Mouse (Mus musculus) heart, adult 9 months (tissue): ENCODE results near the gene Phf21a.

Experiments used
- DNase-seq, 2 experiments: peaks; one replicate each; pipeline ENCODE4 v3.0.0; 2022; ENCODE audit warnings: low spot score in 2 of 2

Gene Phf21a

GRCm38 (mm10) chr2:92296402-92296801 is 203.5 kb downstream of the Phf21a start:
- peak; percentile 62 to 78 for DNase-seq

DNA sequence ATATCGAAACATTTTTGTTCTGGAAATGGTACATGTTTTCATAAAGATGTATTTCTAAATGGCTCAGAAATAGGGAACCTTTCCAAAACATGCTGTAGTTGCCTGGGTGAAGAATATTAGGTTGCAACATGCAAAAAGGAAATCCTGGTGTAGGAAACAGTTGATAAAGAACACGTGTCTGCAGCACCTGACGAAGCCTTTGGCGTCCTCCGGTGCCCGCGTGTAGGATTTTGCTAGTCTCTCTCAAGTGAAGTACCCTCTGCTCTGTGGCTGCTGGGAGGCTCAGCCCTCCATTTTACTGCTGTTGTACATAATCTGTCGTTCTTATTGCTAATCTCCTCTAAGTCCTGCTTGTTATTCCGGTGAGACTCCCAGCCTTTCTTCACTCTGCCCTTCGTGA is 207.0 kb downstream of the Phf21a start:
- no peak for DNase-seq

DNA sequence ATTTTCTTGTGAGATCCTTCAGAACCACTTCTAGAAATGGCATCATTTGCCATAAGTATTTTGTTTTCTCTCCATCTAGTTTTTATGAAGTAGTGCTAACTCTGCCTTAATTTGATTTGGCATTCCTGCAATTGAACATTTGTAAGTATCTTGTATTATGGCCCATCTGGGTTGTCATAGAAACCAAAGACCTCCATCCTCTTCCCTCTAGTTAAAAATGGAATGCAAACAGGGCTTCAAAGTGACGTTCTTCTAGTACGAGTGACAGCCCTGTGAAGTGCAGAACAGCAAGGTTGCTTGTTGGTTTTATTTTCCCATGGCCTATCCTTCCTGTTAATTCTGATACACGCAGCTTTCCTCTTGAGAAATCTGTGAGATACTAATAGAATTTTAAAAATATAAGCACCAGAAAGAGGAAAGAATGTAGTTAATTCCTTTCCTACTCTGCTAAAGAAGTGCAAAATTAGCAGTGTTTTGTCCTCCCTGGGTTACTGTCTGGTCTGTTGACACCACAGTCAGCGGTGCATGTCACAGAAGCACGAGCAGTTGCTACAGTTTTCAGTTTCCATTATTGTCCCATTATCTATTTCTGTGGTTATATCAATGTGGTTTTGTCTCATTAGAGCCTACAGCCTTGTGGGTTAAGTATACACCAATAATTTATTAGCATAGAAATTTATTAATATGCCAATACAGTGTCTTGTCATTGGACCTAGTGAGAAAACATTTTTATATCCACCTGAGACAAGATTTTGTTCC is 209.1 kb downstream of the Phf21a start:
- DNase-seq, result no peak

- peak; percentile 13 to 15 for DNase-seq
Measured at GRCm38 (mm10) chr2:92312542-92312941, 219.6 kb downstream of the Phf21a start.

GRCm38 (mm10) chr2:92314031-92314430 is 221.1 kb downstream of the Phf21a start:
- DNase-seq, result no peak

- no peak for DNase-seq
Measured at GRCm38 (mm10) chr2:92316652-92317051, 223.7 kb downstream of the Phf21a start.

DNA sequence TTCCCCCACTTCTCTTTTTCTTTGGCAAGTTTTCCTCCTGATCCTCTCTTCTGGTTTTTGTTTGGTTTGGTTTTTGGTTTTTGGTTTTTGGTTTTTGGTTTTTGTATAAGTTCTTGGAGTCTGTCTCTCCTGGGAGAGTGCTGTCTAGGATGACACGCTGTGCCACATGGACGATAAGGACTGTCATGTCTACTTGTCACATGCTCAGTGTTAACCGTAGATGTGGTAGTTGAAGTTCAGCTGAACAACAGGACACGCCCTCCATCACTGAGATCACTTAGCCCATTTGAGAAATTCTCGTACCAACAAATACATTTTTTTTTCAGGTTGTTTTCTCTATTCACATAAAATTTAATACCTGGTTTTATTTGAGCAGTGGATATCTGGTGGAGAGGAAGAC is 224.3 kb downstream of the Phf21a start:
- no peak for DNase-seq

DNA sequence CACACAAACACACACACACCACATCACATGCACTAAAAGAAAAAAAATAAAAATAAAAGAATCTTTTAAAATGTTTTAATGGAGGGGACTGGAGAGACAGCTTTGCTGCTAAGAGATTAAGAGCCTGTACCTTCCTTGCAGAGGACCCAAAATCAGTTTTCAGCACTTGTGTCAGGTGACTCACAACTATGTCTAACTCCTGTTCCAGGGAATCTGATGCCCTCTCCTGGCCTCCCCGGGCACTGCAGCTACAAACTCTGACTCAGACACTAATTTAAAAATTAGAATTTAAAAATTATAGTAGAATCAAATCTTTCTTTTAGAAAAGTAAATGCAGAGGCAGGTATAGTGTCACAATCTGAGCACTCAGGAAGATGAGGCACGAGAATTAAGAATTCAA is 229.8 kb downstream of the Phf21a start:
- DNase-seq, result no peak

- no peak for DNase-seq
Measured at GRCm38 (mm10) chr2:92325676-92326075, 232.8 kb downstream of the Phf21a start.

GRCm38 (mm10) chr2:92326221-92326620 is 233.3 kb downstream of the Phf21a start:
- DNase-seq, result no peak

GRCm38 (mm10) chr2:92327601-92328000 is 234.7 kb downstream of the Phf21a start:
- DNase-seq, result no peak

DNA sequence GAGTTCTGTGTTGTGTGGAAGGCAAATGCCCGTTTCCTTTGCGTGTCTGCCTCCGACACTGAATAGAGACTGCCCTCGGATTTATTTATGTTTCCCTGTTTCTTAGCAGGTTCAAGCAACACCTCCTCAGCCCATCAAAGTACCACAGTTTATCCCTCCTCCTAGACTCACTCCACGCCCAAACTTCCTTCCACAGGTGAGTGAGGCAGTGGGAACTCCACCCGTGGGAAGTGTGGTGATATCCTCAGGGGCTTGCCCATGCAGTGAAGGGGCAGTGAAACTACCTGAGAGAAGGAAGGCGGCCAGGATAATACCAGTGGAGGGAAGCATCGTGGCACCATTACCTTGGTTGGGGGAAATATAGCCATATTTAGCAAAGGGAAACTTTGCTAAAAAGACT is 235.3 kb downstream of the Phf21a start:
- no peak for DNase-seq

DNA sequence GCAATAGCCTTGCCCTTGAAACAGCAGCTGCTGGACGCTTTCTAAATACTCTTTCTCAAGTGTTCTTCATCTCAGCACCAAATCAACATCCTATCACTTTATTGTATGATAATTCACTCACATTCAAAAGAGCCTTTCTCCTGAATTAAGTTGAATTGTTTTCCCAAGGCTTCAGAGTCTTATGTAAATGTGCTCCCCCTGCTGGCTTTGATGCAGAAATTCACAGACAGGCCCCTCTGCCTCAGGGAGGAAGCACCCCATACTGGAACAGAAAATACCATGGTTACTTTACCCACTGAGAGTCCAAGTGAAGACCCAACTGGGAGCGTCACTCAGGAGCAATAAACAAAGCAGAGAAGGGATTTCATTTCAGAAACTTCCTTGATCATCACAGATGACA is 237.9 kb downstream of the Phf21a start:
- DNase-seq, result no peak

GRCm38 (mm10) chr2:92331410-92331809 is 238.5 kb downstream of the Phf21a start:
- DNase-seq, result no peak

- no peak for DNase-seq
Measured at GRCm38 (mm10) chr2:92331871-92332270, 239.0 kb downstream of the Phf21a start.

DNA sequence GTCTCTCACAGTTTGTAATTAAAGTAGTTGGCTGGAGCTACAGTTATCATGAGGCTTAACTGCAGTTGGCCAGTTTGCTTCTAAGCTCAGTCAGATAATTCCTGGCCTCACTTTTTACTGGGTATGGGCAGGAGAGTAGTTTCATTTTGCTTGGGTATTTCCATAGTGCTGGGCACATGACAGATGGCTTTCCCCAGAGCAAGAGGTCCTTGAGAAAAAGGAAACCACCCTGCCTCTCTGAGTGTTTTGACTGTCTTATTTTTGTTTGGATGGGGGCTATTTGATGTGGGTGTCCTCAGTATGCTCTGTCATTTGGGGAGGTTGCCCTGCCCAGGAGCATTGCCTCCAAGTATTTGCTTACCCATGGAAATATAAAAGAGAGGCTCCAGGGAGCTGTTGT is 249.5 kb downstream of the Phf21a start:
- DNase-seq, result no peak

DNA sequence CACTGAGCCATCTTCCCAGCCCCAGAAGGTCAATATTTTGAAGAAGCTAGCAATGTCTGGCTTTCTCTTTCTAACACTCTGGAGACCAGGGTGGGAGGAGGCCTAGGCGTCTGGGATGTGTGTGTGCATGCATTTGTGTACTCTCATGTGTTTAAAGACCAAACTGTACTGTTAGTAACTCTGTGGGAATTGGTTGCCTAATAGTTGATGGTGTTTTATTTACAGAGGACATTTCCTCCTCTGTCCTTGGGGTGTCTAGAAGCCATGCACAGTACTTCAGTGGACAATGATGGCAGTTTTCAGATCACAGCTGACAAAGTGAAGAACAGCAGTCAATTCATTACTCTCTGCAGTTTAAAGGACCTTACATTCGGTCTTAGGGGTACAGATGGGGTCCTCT is 254.3 kb downstream of the Phf21a start:
- DNase-seq, result no peak

- no peak for DNase-seq
Measured at GRCm38 (mm10) chr2:92349589-92350425, 256.9 kb downstream of the Phf21a start.

GRCm38 (mm10) chr2:92350686-92351085 is 257.8 kb downstream of the Phf21a start:
- DNase-seq, result no peak

DNA sequence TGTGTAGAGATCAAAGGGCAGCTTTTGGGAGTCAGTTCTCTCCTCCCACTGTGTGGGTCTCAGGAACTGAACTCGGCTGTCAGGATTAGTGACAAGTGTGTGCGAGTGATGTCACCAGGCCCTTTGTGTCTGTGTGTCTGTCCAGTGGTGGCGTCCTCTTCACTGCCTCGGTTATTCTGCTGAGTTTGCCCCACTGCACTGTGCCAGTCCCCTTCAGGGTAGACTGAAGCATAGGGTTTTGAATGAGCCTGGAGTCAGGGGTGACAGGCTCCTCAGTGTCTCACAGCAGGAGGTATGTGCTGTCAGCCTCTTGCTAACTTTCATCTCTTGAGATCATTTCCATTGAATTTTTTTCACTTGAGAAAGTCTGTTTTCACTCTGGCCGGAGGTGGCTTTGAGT is 260.5 kb downstream of the Phf21a start:
- DNase-seq, result no peak

- peak; percentile 15 to 61 for DNase-seq
Measured at GRCm38 (mm10) chr2:92354224-92354623, 261.3 kb downstream of the Phf21a start.

- DNase-seq, result no peak
Measured at GRCm38 (mm10) chr2:92359301-92359700, 266.4 kb downstream of the Phf21a start.

GRCm38 (mm10) chr2:92360186-92360823 is 267.4 kb downstream of the Phf21a start:
- DNase-seq, result no peak
